Mouse (Mus musculus) stomach, postnatal 0 days (tissue): ENCODE measurements around the gene Senp5.

Experiments used
- CTCF ChIP-seq: IDR thresholded peaks from 2 replicates; pipeline ENCODE4 v1.5.1; 2016; ENCODE audit warnings: antibody characterized with exemption, low read depth, mild to moderate bottlenecking, moderate library complexity
- EP300 ChIP-seq: optimal IDR thresholded peaks from 2 replicates; pipeline ENCODE3; 2016; ENCODE audit warnings: antibody characterized with exemption

DNA sequence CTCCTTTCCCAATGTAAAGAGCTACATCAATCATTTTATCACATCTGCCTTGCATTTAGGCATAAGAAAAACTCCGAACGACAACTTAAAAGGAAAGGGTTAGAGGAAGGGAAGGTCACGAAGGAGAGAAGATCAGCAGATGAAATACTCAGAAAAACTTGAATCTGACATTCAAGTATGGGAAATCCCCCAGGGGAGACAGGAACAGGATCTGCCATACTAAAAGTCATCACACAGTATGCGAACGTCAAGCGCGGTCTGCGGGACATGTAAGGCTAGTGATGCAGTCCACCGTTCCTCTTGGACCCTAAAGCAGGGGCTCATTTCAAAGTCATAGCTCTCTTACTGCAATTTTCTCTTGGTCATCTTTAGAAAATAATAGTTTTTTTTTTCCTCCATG lies 16.6 kb upstream of the Senp5 start:
- TF ChIP-seq CTCF (no peak), EP300 (no peak)
